Mouse (Mus musculus) right cerebral cortex, postnatal 4 days (tissue): ENCODE results near the gene Tmco4.

Experiments used
- DNase-seq: peaks from one replicate; pipeline ENCODE4 v3.0.0-alpha.2; 2022

The Tmco4 gene

GRCm38 (mm10) chr4:139024379-139024778 is 51.7 kb downstream of the Tmco4 start:
- peak; percentile 50 for DNase-seq

- no peak for DNase-seq
Measured at GRCm38 (mm10) chr4:139030675-139031074, 58.0 kb downstream of the Tmco4 start.

- no peak for DNase-seq
Measured at GRCm38 (mm10) chr4:139032521-139032920, 59.8 kb downstream of the Tmco4 start.

- DNase-seq = no peak
Measured at GRCm38 (mm10) chr4:139033263-139034009, 60.7 kb downstream of the Tmco4 start.

- no peak for DNase-seq
Measured at GRCm38 (mm10) chr4:139034010-139034367, 61.3 kb downstream of the Tmco4 start.

GRCm38 (mm10) chr4:139034540-139034939 is 61.9 kb downstream of the Tmco4 start:
- no peak for DNase-seq

- DNase-seq = no peak
Measured at GRCm38 (mm10) chr4:139034942-139035341, 62.3 kb downstream of the Tmco4 start.

GRCm38 (mm10) chr4:139035799-139036198 is 63.1 kb downstream of the Tmco4 start:
- DNase-seq = no peak

- DNase-seq = peak; percentile 43
Measured at GRCm38 (mm10) chr4:139037795-139038607, 65.3 kb downstream of the Tmco4 start.

GRCm38 (mm10) chr4:139040084-139040839 is 67.6 kb downstream of the Tmco4 start:
- no peak for DNase-seq

- DNase-seq = no peak
Measured at GRCm38 (mm10) chr4:139042611-139043010, 69.9 kb downstream of the Tmco4 start.

- no peak for DNase-seq
Measured at GRCm38 (mm10) chr4:139043600-139043999, 70.9 kb downstream of the Tmco4 start.

GRCm38 (mm10) chr4:139044566-139044965 is 71.9 kb downstream of the Tmco4 start:
- no peak for DNase-seq

- no peak for DNase-seq
Measured at GRCm38 (mm10) chr4:139046354-139046753, 73.7 kb downstream of the Tmco4 start.

- no peak for DNase-seq
Measured at GRCm38 (mm10) chr4:139048518-139048917, 75.8 kb downstream of the Tmco4 start.

GRCm38 (mm10) chr4:139052796-139053195 is 80.1 kb downstream of the Tmco4 start:
- no peak for DNase-seq

GRCm38 (mm10) chr4:139053391-139053790 is 80.7 kb downstream of the Tmco4 start:
- no peak for DNase-seq

- peak; percentile 65 for DNase-seq
Measured at GRCm38 (mm10) chr4:139054300-139054923, 81.7 kb downstream of the Tmco4 start.

- DNase-seq = peak; percentile 60
Measured at GRCm38 (mm10) chr4:139055336-139055735, 82.6 kb downstream of the Tmco4 start.

- DNase-seq = no peak
Measured at GRCm38 (mm10) chr4:139055744-139056143, 83.1 kb downstream of the Tmco4 start.

- no peak for DNase-seq
Measured at GRCm38 (mm10) chr4:139057291-139057690, 84.6 kb downstream of the Tmco4 start.

- DNase-seq = no peak
Measured at GRCm38 (mm10) chr4:139058029-139058428, 85.3 kb downstream of the Tmco4 start.

GRCm38 (mm10) chr4:139059569-139059968 is 86.9 kb downstream of the Tmco4 start:
- DNase-seq = no peak
